Mouse (Mus musculus) limb, embryonic 12.5 days (tissue): ENCODE measurements around the gene Rps24. TPM values are rescaled to one million over a fixed set of nuclear protein-coding genes. Genes with fewer than 3 reads are reported as not detected.

Experiments used
- polyA plus RNA-seq: library from polyadenylated mRNA; unstranded; fragments of >200 nt; fragmentation: Nextera tagmentation; extraction: Ambion mirVana; gene quantifications from 2 replicates; pipeline ENCODE4 v1.2.1, GENCODE M21; 2016

Rps24 gene
- polyA plus RNA-seq, 1 experiment from 2014 or later: 1,292 TPM

Other genes starting within 250 kb of the Rps24 start
- 31.2 and 34.8 TPM in 2 replicates for gene Dlg5, start 241.2 kb upstream of the Rps24 start, polyA plus RNA-seq
- not detected in 2 replicates for gene E330034G19Rik, start 193.9 kb upstream of the Rps24 start, polyA plus RNA-seq
- gene Polr3a, start 67 bp upstream of the Rps24 start, polyA plus RNA-seq: 20.8 and 22.4 TPM in 2 replicates